Mouse (Mus musculus): ENCODE measurements around the gene Gk. TPM values are rescaled to one million over a fixed set of nuclear protein-coding genes. Genes with fewer than 3 reads are reported as not detected.

The Gk gene
- 1 to 10 TPM; 3.9 to 4.3 TPM for polyA plus RNA-seq (2017; shearing (Covaris generic))

GRCm38 (mm10) chrX:85776544-85777087, at the start of gene Gk:
TSS of gene Gk (minus strand) at chrX:85776819.
- ATAC-seq: peak; percentile 84

- ATAC-seq: no peak
Measured at GRCm38 (mm10) chrX:85804706-85805376, 28.2 kb upstream of the Gk start.

GRCm38 (mm10) chrX:85803006-85803405, 26.4 kb upstream of the Gk start:
- ATAC-seq: no peak

- ATAC-seq: no peak
Measured at GRCm38 (mm10) chrX:85797449-85797848, 20.8 kb upstream of the Gk start.

GRCm38 (mm10) chrX:85778346-85778745, 1.7 kb upstream of the Gk start:
- ATAC-seq: no peak

GRCm38 (mm10) chrX:85777141-85777540, 522 bp upstream of the Gk start:
- ATAC-seq: peak; percentile 40

- ATAC-seq: peak; percentile 10
Measured at GRCm38 (mm10) chrX:85775879-85776543, 608 bp downstream of the Gk start.

- no peak for ATAC-seq
Measured at GRCm38 (mm10) chrX:85771303-85771702, 5.3 kb downstream of the Gk start.

- no peak for ATAC-seq
Measured at GRCm38 (mm10) chrX:85770747-85771146, 5.9 kb downstream of the Gk start.

- no peak for ATAC-seq
Measured at GRCm38 (mm10) chrX:85768578-85768977, 8.0 kb downstream of the Gk start.

- no peak for ATAC-seq
Measured at GRCm38 (mm10) chrX:85756005-85756404, 20.6 kb downstream of the Gk start.

- ATAC-seq: no peak
Measured at GRCm38 (mm10) chrX:85743837-85744236, 32.8 kb downstream of the Gk start.

- no peak for ATAC-seq
Measured at GRCm38 (mm10) chrX:85733228-85733627, 43.4 kb downstream of the Gk start.

GRCm38 (mm10) chrX:85731133-85731938, 45.3 kb downstream of the Gk start:
- no peak for ATAC-seq

GRCm38 (mm10) chrX:85721226-85721625, 55.4 kb downstream of the Gk start:
- no peak for ATAC-seq

- no peak for ATAC-seq
Measured at GRCm38 (mm10) chrX:85710399-85710798, 66.2 kb downstream of the Gk start.

- ATAC-seq: no peak
Measured at GRCm38 (mm10) chrX:85705715-85706114, 70.9 kb downstream of the Gk start.

- no peak for ATAC-seq
Measured at GRCm38 (mm10) chrX:85683723-85684122, 92.9 kb downstream of the Gk start.

- ATAC-seq: no peak
Measured at GRCm38 (mm10) chrX:85682125-85682524, 94.5 kb downstream of the Gk start.

GRCm38 (mm10) chrX:85676808-85677207, 99.8 kb downstream of the Gk start:
- ATAC-seq: peak; percentile 64
